Mouse (Mus musculus): ENCODE measurements around the gene Gm20388. TPM values are rescaled to one million over a fixed set of nuclear protein-coding genes. Genes with fewer than 3 reads are reported as not detected.

The Gm20388 gene
- polyA plus RNA-seq, 2 experiments = 8.5 TPM; not detected in 1

DNA sequence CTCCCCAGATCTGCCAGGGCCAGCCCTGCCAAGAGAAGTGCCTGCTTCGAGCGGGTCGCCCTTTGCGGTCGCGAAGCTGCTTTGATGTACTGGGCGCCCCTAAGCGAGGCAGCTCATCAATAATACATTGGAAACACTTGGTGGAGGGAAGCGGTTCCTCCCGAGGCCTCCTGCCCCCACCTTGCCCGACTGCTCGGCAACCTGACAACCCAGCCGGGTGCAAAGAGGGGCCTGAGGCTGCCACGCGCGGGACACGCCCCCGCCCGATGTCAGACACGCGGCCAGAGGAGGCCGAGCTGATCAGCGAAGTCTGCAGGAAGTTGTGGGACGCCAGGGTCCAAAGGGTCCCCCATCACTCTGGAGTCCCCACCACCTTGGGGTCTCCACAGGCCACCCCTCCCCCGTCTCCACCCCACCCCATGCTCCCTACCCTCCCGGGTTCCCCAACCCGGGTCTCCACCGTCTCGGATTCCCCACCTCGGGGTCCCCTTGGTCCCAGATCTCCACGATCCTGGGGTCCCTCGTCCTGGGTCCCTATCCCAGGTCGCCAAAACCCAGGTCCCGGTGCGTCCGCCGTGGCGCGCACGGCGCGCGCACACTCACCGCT, 723.1 kb downstream of the Gm20388 start:
- Histone ChIP-seq H3K27me3 (ENCODE audit: control insufficient read depth, insufficient read depth, low read length) (peaks cover 24% of the 10 kb centered on the region), H3K4me2 (ENCODE audit: low read depth) (peak overlapping the region; percentile 75), H3K9ac (replicated peaks) (no peak overlapping the region; the same call in 1 of the 2 replicates), H3K4me3 (ENCODE audit: insufficient read depth in 1 of 2, low read depth in 2 of 2, low read length in 2 of 2) (peak overlapping the region; percentile 40 to 48), H3K9me3 (ENCODE audit: control insufficient read depth, low read length) (no peaks in the 10 kb centered on the region), H3K4me1 (replicated peaks; ENCODE audit: control insufficient read depth in 2 of 2, insufficient read depth in 2 of 2, low read length in 1 of 2) (no peaks in the 10 kb centered on the region), H3K27ac (no peak overlapping the region), H3K36me3 (replicated peaks; ENCODE audit: control insufficient read depth, insufficient read depth, low read depth) (no peaks in the 10 kb centered on the region)
- DNase-seq (ENCODE audit: low read depth in 3 of 3, low spot score in 3 of 3) (no peak), ATAC-seq (ENCODE audit: insufficient read depth) (peak; percentile 16; the same call in 1 of the 2 replicates)
- no peak for TF ChIP-seq EP300 (IDR thresholded peaks at IDR 0.05; ENCODE audit: low read depth)
- TF ChIP-seq CTCF (IDR thresholded peaks at IDR 0.05; ENCODE audit: low read depth) = no peak
- WGBS (ENCODE audit: insufficient replicate concordance) = under 1% methylated on average over 44 of the region's 44 CpGs

- no peaks in the 10 kb centered on the region for H3K36me3 ChIP-seq (replicated peaks; ENCODE audit: control insufficient read depth, insufficient read depth, low read depth)
- H3K27ac ChIP-seq = no peak overlapping the region
- H3K27me3 ChIP-seq (ENCODE audit: control insufficient read depth, insufficient read depth, low read length) = peaks cover 24% of the 10 kb centered on the region
- no peak for DNase-seq (ENCODE audit: low read depth in 3 of 3, low spot score in 3 of 3)
- no peaks in the 10 kb centered on the region for H3K9me3 ChIP-seq (ENCODE audit: control insufficient read depth, low read length)
- TF ChIP-seq EP300 (IDR thresholded peaks at IDR 0.05; ENCODE audit: low read depth) (no peak), CTCF (IDR thresholded peaks at IDR 0.05; ENCODE audit: low read depth) (no peak)
- H3K4me3 ChIP-seq (ENCODE audit: insufficient read depth in 1 of 2, low read depth in 2 of 2, low read length in 2 of 2) = peak overlapping the region; percentile 40 to 48
- peak; percentile 59 for ATAC-seq (ENCODE audit: insufficient read depth)
- H3K4me2 ChIP-seq (ENCODE audit: low read depth) = peak overlapping the region; percentile 75
- no peak overlapping the region; the same call in none of the 2 replicates for H3K9ac ChIP-seq (replicated peaks)
- 1% methylated on average over 37 of the region's 42 CpGs for WGBS (ENCODE audit: insufficient replicate concordance)
- H3K4me1 ChIP-seq (replicated peaks; ENCODE audit: control insufficient read depth in 2 of 2, insufficient read depth in 2 of 2, low read length in 1 of 2) = no peaks in the 10 kb centered on the region
These were observed 723.7 kb downstream of the Gm20388 start for GRCm38 (mm10) chr8:120634329-120634839.

DNA sequence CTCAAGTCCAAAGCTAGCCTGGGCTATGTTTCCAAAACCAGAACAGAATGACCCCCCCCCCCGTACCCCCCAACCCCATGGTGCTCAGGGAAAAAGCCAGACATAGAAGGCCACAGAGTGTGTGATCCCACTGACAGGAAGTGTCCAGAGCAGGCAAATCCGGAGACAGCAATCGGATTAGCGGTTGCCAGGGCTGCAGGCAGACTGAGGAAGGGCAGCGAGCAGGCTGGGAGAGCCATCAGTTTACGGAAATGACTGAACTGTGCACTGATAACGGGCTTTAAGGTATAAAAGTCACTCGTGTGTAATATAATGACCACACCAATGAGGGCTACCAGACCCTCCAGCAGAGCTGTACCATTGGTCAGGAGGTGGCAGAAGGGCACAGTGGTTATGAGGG, 730.6 kb downstream of the Gm20388 start:
- TF ChIP-seq CTCF (IDR thresholded peaks at IDR 0.05; ENCODE audit: low read depth) (no peak), EP300 (IDR thresholded peaks at IDR 0.05; ENCODE audit: low read depth) (no peak)
- WGBS (ENCODE audit: insufficient replicate concordance) = 20% methylated on average over 8 of the region's 8 CpGs
- ATAC-seq (ENCODE audit: insufficient read depth) = no peak

DNA sequence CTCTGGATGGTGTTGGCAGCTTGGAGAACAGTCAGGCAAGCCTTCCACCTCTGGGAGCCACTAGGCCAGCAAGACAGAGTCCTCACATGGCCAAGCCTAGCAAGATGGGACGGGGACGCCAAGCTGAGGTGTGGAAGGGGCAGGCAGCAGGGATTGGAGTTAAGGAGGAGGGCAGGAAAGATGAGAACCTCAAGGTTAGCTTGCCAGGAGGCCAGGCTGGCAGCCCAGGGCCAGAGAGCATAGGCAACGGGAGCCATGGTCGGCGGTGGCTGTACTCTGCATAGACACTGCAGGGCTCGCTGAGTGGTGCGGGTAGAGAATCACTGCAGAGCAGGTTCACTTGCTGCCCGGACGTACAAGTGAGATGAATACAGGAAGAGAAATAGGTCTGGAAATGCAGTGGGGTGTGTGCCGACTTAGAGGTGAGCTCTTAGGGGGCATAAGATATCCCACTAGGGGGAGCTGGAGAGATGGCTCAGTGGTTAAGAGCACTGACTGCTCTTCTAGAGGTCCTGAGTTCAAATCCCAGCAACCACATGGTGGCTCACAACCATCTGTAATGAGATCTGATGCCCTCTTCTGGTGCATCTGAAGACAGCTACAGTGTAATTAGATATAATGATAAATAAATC, 731.5 kb downstream of the Gm20388 start:
- H3K4me1 ChIP-seq (replicated peaks; ENCODE audit: control insufficient read depth in 2 of 2, insufficient read depth in 2 of 2, low read length in 1 of 2) = no peaks in the 10 kb centered on the region
- 49% methylated on average over 10 of the region's 10 CpGs for WGBS (ENCODE audit: insufficient replicate concordance)
- TF ChIP-seq CTCF (IDR thresholded peaks at IDR 0.05; ENCODE audit: low read depth) = 0 out of 2 replicates have a peak, but pooled peaks have one; percentile 23
- no peak for TF ChIP-seq EP300 (IDR thresholded peaks at IDR 0.05; ENCODE audit: low read depth)
- no peaks in the 10 kb centered on the region for H3K27me3 ChIP-seq (ENCODE audit: control insufficient read depth, insufficient read depth, low read length)
- no peak overlapping the region for H3K9ac ChIP-seq (replicated peaks)
- no peaks in the 10 kb centered on the region for H3K9me3 ChIP-seq (ENCODE audit: control insufficient read depth, low read length)
- no peak overlapping the region for H3K27ac ChIP-seq
- ATAC-seq (ENCODE audit: insufficient read depth) (no peak), DNase-seq (ENCODE audit: low read depth in 3 of 3, low spot score in 3 of 3) (no peak)
- no peaks in the 10 kb centered on the region for H3K36me3 ChIP-seq (replicated peaks; ENCODE audit: control insufficient read depth, insufficient read depth, low read depth)
- H3K4me3 ChIP-seq (ENCODE audit: insufficient read depth in 1 of 2, low read depth in 2 of 2, low read length in 2 of 2) = no peak overlapping the region
- no peak overlapping the region for H3K4me2 ChIP-seq (ENCODE audit: low read depth)

More for the DNA sequence above, 730.6 kb downstream of the Gm20388 start:
- no peak for DNase-seq (ENCODE audit: low read depth in 3 of 3, low spot score in 3 of 3)
- Histone ChIP-seq H3K9ac (replicated peaks) (no peak overlapping the region), H3K4me1 (replicated peaks; ENCODE audit: control insufficient read depth in 2 of 2, insufficient read depth in 2 of 2, low read length in 1 of 2) (no peaks in the 10 kb centered on the region), H3K9me3 (ENCODE audit: control insufficient read depth, low read length) (no peaks in the 10 kb centered on the region), H3K4me3 (ENCODE audit: insufficient read depth in 1 of 2, low read depth in 2 of 2, low read length in 2 of 2) (no peak overlapping the region), H3K4me2 (ENCODE audit: low read depth) (no peak overlapping the region), H3K27ac (no peak overlapping the region), H3K27me3 (ENCODE audit: control insufficient read depth, insufficient read depth, low read length) (no peaks in the 10 kb centered on the region), H3K36me3 (replicated peaks; ENCODE audit: control insufficient read depth, insufficient read depth, low read depth) (no peaks in the 10 kb centered on the region)

DNA sequence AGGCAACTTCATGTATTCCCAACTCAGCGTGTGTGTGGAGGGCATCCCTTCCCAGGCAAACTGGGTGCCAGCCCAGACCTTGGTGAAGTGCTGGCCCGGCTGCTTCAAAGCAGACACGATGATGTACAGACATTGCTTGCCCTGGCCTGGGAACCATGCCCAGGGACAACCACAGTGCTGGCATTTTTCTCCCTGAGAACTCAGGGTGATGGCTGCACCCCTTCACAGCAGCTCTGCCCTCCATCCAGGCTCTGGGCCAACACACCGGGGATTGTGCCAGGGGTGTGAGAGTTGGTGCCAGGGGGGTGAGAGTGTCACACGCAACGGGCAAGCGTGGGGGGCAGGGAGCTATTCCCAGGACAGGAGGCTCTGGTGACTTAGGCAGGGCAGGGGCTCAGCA, 734.0 kb downstream of the Gm20388 start:
- ATAC-seq (ENCODE audit: insufficient read depth) = no peak
- no peak overlapping the region for H3K27ac ChIP-seq
- no peak overlapping the region for H3K9ac ChIP-seq (replicated peaks)
- H3K4me2 ChIP-seq (ENCODE audit: low read depth) = no peak overlapping the region
- no peaks in the 10 kb centered on the region for H3K9me3 ChIP-seq (ENCODE audit: control insufficient read depth, low read length)
- no peaks in the 10 kb centered on the region for H3K27me3 ChIP-seq (ENCODE audit: control insufficient read depth, insufficient read depth, low read length)
- no peak overlapping the region for H3K4me3 ChIP-seq (ENCODE audit: insufficient read depth in 1 of 2, low read depth in 2 of 2, low read length in 2 of 2)
- no peak for DNase-seq (ENCODE audit: low read depth in 3 of 3, low spot score in 3 of 3)
- TF ChIP-seq EP300 (IDR thresholded peaks at IDR 0.05; ENCODE audit: low read depth) (no peak), CTCF (IDR thresholded peaks at IDR 0.05; ENCODE audit: low read depth) (no peak)
- WGBS (ENCODE audit: insufficient replicate concordance) = 74% methylated on average over 7 of the region's 7 CpGs
- H3K36me3 ChIP-seq (replicated peaks; ENCODE audit: control insufficient read depth, insufficient read depth, low read depth) = no peaks in the 10 kb centered on the region
- no peaks in the 10 kb centered on the region for H3K4me1 ChIP-seq (replicated peaks; ENCODE audit: control insufficient read depth in 2 of 2, insufficient read depth in 2 of 2, low read length in 1 of 2)

All from liver, embryonic 14.5 days (tissue).